9 mouse cellular contexts compared by ENCODE assay signal in genomic region chr2:159163985-159164384, GRCm38 (mm10).
A peak's percentile ranks its signal among the peaks of the same experiment; 100 is the strongest.
DNase-seq lines count a peak whose midpoint lies in the region; ATAC-seq and TF ChIP-seq lines count a peak whose summit lies in the region.
"Had no signal": no experiment of that assay in that cellular context is flagged by ENCODE, and none has a peak within 500 bp of the region (broad histone marks: within the 10 kb centered on the region; RNA-seq: fewer than 3 reads in every experiment).

No protein-coding gene starts in this region.

- no peaks in the 10 kb centered on the region for H3K9me3 ChIP-seq in kidney, embryonic 15.5 days (replicated peaks)
- H3K9me3 ChIP-seq: embryonic facial prominence, embryonic 12.5 days had no signal

- peak; percentile 61 for DNase-seq in kidney, adult 2 months
- DNase-seq in R1 (ENCODE audit: low read depth, low spot score): peak; percentile 73
- DNase-seq in cerebellum, adult 8-10 months: peak; percentile 25
- DNase-seq in gastrocnemius, postnatal 36 days: peak; percentile 29 to 37
- DNase-seq in left cerebral cortex, adult 2 months (ENCODE audit: extremely low spot score in 1 of 2, low spot score in 2 of 2): peak; percentile 39 to 43
- DNase-seq in ovary, postnatal 36 days (ENCODE audit: low spot score): peak; percentile 39
- no peak for DNase-seq in T-cell, adult 2 months (ENCODE audit: low spot score)

- H3K27ac ChIP-seq in kidney, adult 2 months (ENCODE audit: insufficient read depth, low read depth, low read length): no peak overlapping the region
- H3K27ac ChIP-seq in kidney, embryonic 15.5 days: no peak overlapping the region
- no peak overlapping the region for H3K27ac ChIP-seq in left cerebral cortex, adult 2 months
- H3K27ac ChIP-seq: embryonic facial prominence, embryonic 12.5 days had no signal

- peak; percentile 81 for TF ChIP-seq CTCF in kidney, adult 2 months (conservative IDR thresholded peaks at IDR 0.05; ENCODE audit: insufficient read depth, insufficient read length, low read depth, low read length)
- TF ChIP-seq CTCF in left cerebral cortex, adult 2 months (IDR thresholded peaks at IDR 0.05): peak; percentile 76

- no peak for TF ChIP-seq POLR2A in kidney, adult 2 months (IDR thresholded peaks at IDR 0.05; ENCODE audit: low read depth, low read length)

- no peak overlapping the region for H3K9ac ChIP-seq in kidney, embryonic 15.5 days
- H3K9ac ChIP-seq: embryonic facial prominence, embryonic 12.5 days had no signal

- H3K4me3 ChIP-seq in kidney, adult 2 months (ENCODE audit: insufficient read depth, low read depth, low read length): no peak overlapping the region
- H3K4me3 ChIP-seq in kidney, embryonic 15.5 days (replicated peaks): no peak overlapping the region
- no peak overlapping the region for H3K4me3 ChIP-seq in left cerebral cortex, adult 2 months
- H3K4me3 ChIP-seq: embryonic facial prominence, embryonic 12.5 days had no signal

- intact Hi-C loops in gastrocnemius, postnatal 36 days (cut with DNase I): loop anchor here (2.0 to 10.0 kb wide), 2 partner anchors 109 to 249 kb away; no protein-coding TSS in a partner anchor
- intact Hi-C loops in left cerebral cortex, adult 2 months (cut with DNase I): loop anchor here (1.0 to 2.0 kb wide), 2 partner anchors 109 to 252 kb away; no protein-coding TSS in a partner anchor

- no peak overlapping the region for H3K4me2 ChIP-seq in kidney, embryonic 15.5 days
- H3K4me2 ChIP-seq: embryonic facial prominence, embryonic 12.5 days had no signal

- 30% methylated on average over 7 of the region's 7 CpGs for WGBS in kidney, adult 2 months
- 45% methylated on average over 7 of the region's 7 CpGs for WGBS in kidney, embryonic 15.5 days

- no peak for ATAC-seq in kidney, embryonic 15.5 days (replicated peaks; ENCODE audit: low FRiP score)

- no peaks in the 10 kb centered on the region for H3K4me1 ChIP-seq in kidney, adult 2 months (ENCODE audit: control insufficient read depth, insufficient read depth, low read length)
- H3K4me1 ChIP-seq in kidney, embryonic 15.5 days: no peaks in the 10 kb centered on the region
- H3K4me1 ChIP-seq: embryonic facial prominence, embryonic 12.5 days had no signal

- no peaks in the 10 kb centered on the region for H3K36me3 ChIP-seq in kidney, adult 2 months (ENCODE audit: control insufficient read depth, insufficient read depth, low read length)
- H3K36me3 ChIP-seq in kidney, embryonic 15.5 days: no peaks in the 10 kb centered on the region
- H3K36me3 ChIP-seq: embryonic facial prominence, embryonic 12.5 days had no signal

- H3K27me3 ChIP-seq in kidney, adult 2 months (replicated peaks; ENCODE audit: control insufficient read depth, insufficient read depth, low read length): no peaks in the 10 kb centered on the region
- no peaks in the 10 kb centered on the region for H3K27me3 ChIP-seq in kidney, embryonic 15.5 days
- H3K27me3 ChIP-seq: embryonic facial prominence, embryonic 12.5 days had no signal
